Mouse (Mus musculus) kidney, embryonic 14.5 days (tissue): ENCODE measurements around the gene Nphs1. TPM values are rescaled to one million over a fixed set of nuclear protein-coding genes. Genes with fewer than 3 reads are reported as not detected.
A peak's percentile ranks its signal among the peaks of the same experiment; 100 is the strongest.

Experiments used
- ATAC-seq: fragments of 200-750 bp; cut with Nextera tagmentation; 2 replicates; pipeline ENCODE4 v1.8.0; 2017; ENCODE audit warnings: moderate number of reproducible peaks, mild to moderate bottlenecking, moderate TSS enrichment, moderate library complexity; ENCODE audit not compliant: low FRiP score, low TSS enrichment
- H3K27ac ChIP-seq: fragments of 300-500 bp; sonication (generic); 2 replicates; pipeline ENCODE4 v1.5.1; 2014; ENCODE audit warnings: low read depth, mild to moderate bottlenecking, low read length, moderate library complexity, mixed read lengths
- H3K27me3 ChIP-seq: fragments of 300-500 bp; sonication (generic); 2 replicates; pipeline ENCODE4 v1.6.1; 2014; ENCODE audit warnings: mild to moderate bottlenecking, low read length; ENCODE audit not compliant: control insufficient read depth, insufficient read depth
- H3K36me3 ChIP-seq: fragments of 300-500 bp; sonication (generic); 2 replicates; pipeline ENCODE4 v1.6.1; 2014; ENCODE audit warnings: low read length, mixed read lengths; ENCODE audit not compliant: control insufficient read depth, insufficient read depth
- H3K4me1 ChIP-seq: fragments of 300-500 bp; sonication (generic); 2 replicates; pipeline ENCODE4 v1.6.1; 2014; ENCODE audit warnings: low read length, mixed read lengths; ENCODE audit not compliant: control insufficient read depth, insufficient read depth
- H3K4me2 ChIP-seq: fragments of 300-500 bp; sonication (generic); replicated peaks from 2 replicates; pipeline ENCODE4 v1.6.1; 2014; ENCODE audit warnings: low read depth, mild to moderate bottlenecking, low read length
- H3K4me3 ChIP-seq: fragments of 300-500 bp; sonication (generic); 2 replicates; pipeline ENCODE4 v1.5.1; 2014; ENCODE audit warnings: mild to moderate bottlenecking, low read length
- H3K9ac ChIP-seq: fragments of 300-500 bp; sonication (generic); 2 replicates; pipeline ENCODE4 v1.6.1; 2014; ENCODE audit warnings: low read depth, mild to moderate bottlenecking, low read length, moderate library complexity
- H3K9me3 ChIP-seq: fragments of 300-500 bp; sonication (generic); 2 replicates; pipeline ENCODE4 v1.6.1; 2016; ENCODE audit warnings: low read length; ENCODE audit not compliant: control insufficient read depth
- WGBS: fragments of 180-500 bp; shearing (Covaris S2); extraction: QIAGEN DNeasy Blood & Tissue Kit; methylation state at CpG from one replicate; pipeline ENCODE4 v1.1.7; 2014; 5-methylcytosine and 5-hydroxymethylcytosine counted together
- polyA plus RNA-seq: library from polyadenylated mRNA; unstranded; fragments of >200 nt; fragmentation: Nextera tagmentation; extraction: Ambion mirVana; gene quantifications from 2 replicates; pipeline ENCODE4 v1.2.1, GENCODE M21; 2014

The Nphs1 gene
- polyA plus RNA-seq, 1 experiment from 2014 or later, result 3.0 TPM

DNA sequence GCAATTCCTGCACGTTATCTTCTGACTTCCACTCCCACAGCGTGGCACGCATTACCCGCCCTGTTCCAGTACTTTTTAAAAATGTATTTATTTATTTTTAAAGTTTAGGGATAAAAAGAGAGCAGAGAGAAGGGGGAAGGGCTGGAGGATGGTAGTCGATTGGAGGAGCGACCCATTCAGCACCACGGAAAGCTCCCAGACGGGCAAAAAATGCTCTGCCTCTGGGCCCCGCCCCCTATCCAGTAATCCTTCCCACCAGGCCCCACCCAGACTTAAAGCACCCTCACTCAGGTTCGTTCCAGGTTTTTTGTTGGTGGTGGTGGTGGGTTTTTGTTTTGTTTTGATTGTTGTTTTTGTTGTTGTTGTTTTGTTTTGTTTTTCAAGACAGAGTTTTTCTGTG is 23.9 kb upstream of the Nphs1 start:
- Histone ChIP-seq H3K9ac (no peak overlapping the region), H3K27me3 (peaks cover 9% of the 10 kb centered on the region), H3K4me1 (no peaks in the 10 kb centered on the region), H3K27ac (no peak overlapping the region), H3K9me3 (no peaks in the 10 kb centered on the region), H3K36me3 (no peaks in the 10 kb centered on the region), H3K4me2 (no peak overlapping the region), H3K4me3 (no peak overlapping the region)
- 2% methylated on average over 10 of the region's 10 CpGs for WGBS
- ATAC-seq, result no peak

DNA sequence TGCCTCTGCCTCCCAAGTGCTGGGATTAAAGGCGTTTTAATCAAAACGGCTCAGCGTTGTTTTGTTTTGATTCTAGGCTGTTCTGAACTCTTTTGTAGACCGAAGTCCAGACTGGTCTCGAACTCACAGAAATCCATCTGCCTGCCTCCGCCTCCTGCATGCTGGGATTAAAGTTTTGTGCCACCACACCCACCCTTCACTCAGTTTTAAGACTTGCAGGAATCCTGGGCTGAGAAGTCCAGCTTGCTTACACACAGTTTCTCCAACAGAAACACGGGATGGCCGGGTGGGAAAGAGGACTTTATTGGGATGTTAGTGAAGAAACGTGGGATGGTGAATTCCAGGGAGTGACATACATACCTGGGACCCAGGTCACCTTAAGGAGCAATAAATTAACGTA is 23.4 kb upstream of the Nphs1 start:
- ATAC-seq, result no peak
- 71% methylated on average over 10 of the region's 10 CpGs for WGBS
- no peaks in the 10 kb centered on the region for H3K36me3 ChIP-seq

DNA sequence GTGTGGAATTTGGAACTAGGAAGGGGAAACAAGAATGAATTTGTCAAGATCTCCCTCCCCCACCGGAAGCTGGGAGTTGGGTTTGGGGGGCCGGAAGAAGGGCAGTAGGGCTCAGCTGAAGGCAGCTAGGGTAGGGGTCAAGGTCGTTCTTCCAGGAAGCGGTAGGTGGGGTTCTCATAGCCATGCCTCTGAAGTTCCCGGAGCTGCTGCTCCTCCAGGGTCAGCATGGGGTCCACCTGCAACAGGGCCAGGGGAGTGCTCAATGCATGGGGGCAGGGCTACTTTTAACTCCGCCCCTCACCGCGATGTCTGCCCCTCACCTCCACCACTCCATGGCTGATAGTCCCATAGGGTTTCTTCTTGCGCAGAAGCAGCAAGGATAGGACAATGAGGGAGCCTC is 23.0 kb upstream of the Nphs1 start:
- no peak overlapping the region for H3K27ac ChIP-seq
- H3K27me3 ChIP-seq, result peaks cover 9% of the 10 kb centered on the region
- H3K9me3 ChIP-seq, result no peaks in the 10 kb centered on the region
- no peak overlapping the region for H3K4me2 ChIP-seq
- 0 out of 2 replicates have a peak, but pooled peaks have one; percentile 20 for ATAC-seq
- no peak overlapping the region for H3K9ac ChIP-seq
- no peaks in the 10 kb centered on the region for H3K36me3 ChIP-seq
- no peaks in the 10 kb centered on the region for H3K4me1 ChIP-seq
- 45% methylated on average over 9 of the region's 9 CpGs for WGBS
- H3K4me3 ChIP-seq, result no peak overlapping the region

More for the DNA sequence above, 23.4 kb upstream of the Nphs1 start:
- H3K4me1 ChIP-seq, result no peaks in the 10 kb centered on the region
- H3K27me3 ChIP-seq, result peaks cover 9% of the 10 kb centered on the region
- H3K27ac ChIP-seq, result no peak overlapping the region
- no peaks in the 10 kb centered on the region for H3K9me3 ChIP-seq
- H3K9ac ChIP-seq, result no peak overlapping the region
- no peak overlapping the region for H3K4me2 ChIP-seq
- no peak overlapping the region for H3K4me3 ChIP-seq

DNA sequence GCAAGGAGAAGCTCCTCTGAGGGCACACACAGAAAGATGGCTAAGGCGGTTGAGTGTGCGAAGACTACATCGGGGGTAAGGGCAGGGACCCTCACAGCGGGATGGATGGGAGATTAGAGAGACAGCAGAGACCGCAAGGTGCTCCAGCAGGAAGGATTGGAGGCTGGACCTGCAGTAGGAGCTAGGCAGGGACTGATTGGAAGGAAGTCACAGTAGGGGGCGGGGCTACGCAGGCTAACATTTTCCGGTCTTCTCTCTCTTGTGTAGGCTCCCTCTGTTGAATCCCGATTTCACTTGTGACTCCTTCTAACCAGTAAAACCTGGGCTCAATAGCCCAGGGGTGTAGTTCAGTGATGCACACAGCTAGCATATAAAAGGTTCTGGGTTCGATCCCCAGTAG is 21.2 kb upstream of the Nphs1 start:
- H3K4me3 ChIP-seq, result no peak overlapping the region
- no peaks in the 10 kb centered on the region for H3K9me3 ChIP-seq
- H3K4me1 ChIP-seq, result no peaks in the 10 kb centered on the region
- no peak overlapping the region for H3K27ac ChIP-seq
- H3K9ac ChIP-seq, result no peak overlapping the region
- H3K36me3 ChIP-seq, result no peaks in the 10 kb centered on the region
- H3K27me3 ChIP-seq, result peaks cover 9% of the 10 kb centered on the region
- no peak overlapping the region for H3K4me2 ChIP-seq
- WGBS, result 17% methylated on average over 10 of the region's 10 CpGs
- no peak for ATAC-seq

DNA sequence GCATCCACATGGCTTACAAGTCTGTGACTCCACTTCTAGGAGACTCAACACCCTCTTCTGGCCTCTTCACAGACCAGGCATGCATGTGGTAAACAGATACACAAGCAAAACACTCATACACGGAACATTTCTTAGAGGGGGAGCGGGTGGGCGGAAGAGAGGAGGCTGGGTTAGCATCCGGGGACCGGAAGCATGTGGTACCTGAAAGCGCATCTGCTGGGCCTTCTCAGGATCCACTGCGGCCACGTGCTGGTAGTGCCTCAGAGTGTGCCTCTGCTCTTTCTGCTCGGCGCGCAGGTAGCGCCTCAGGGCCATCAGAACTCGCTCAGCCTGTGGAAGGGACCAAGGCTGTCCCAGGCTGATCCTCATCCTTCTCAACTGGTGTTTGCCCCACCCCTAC is 18.4 kb upstream of the Nphs1 start:
- 74% methylated on average over 13 of the region's 13 CpGs for WGBS
- H3K4me2 ChIP-seq, result no peak overlapping the region
- peaks cover 6% of the 10 kb centered on the region; the same call in 1 of the 2 replicates for H3K4me1 ChIP-seq
- no peak for ATAC-seq
- no peaks in the 10 kb centered on the region for H3K36me3 ChIP-seq
- H3K27ac ChIP-seq, result no peak overlapping the region
- no peaks in the 10 kb centered on the region for H3K9me3 ChIP-seq
- no peak overlapping the region for H3K9ac ChIP-seq
- no peak overlapping the region for H3K4me3 ChIP-seq
- H3K27me3 ChIP-seq, result peaks cover 9% of the 10 kb centered on the region

DNA sequence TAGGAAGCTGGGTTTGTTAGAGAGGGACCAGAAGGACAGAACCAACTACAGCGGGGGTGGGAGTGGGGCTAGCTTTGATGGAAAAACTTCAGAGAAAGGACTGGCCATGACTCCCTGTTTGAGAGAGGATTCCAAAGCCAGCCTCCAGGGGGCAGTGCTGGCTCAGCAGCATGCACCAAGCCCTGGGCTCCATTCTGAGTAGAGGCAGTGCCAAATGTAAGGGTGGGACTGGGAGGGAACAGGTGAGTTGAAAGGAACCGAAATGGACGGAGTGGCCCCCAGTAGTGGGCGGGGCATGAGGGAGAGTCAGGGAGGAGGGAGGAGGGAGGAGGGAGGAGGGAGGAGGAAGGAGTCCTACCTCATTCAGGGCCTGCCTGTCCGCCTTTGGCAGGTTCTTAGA is 17.4 kb upstream of the Nphs1 start:
- 19% methylated on average over 4 of the region's 5 CpGs for WGBS
- Histone ChIP-seq H3K4me2 (no peak overlapping the region), H3K36me3 (no peaks in the 10 kb centered on the region), H3K27ac (no peak overlapping the region), H3K4me1 (peaks cover 10% of the 10 kb centered on the region; the same call in 1 of the 2 replicates), H3K27me3 (peaks cover 16% of the 10 kb centered on the region), H3K4me3 (no peak overlapping the region), H3K9ac (no peak overlapping the region), H3K9me3 (no peaks in the 10 kb centered on the region)
- no peak for ATAC-seq

DNA sequence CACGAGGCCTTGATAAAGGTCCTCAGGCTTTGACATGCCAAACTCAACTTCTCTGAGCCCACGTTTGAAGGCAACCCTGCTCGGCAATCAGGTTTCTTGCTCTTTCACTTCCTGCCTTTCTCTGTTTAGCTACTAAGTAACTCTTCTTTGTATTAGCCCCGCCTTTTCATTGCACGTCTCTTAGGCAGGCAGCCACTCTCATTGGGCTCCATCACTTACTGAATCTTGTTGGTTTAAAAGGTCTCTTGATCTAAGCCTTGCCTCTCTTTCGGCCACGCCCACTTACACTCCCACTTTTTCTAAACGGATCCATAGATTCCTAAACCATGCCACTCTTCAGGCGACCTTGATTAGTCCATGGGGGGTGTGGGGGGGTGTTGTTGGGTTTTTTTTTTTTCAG is 14.4 kb upstream of the Nphs1 start:
- Histone ChIP-seq H3K4me2 (peak overlapping the region; percentile 94), H3K27ac (no peak overlapping the region), H3K36me3 (no peaks in the 10 kb centered on the region), H3K9me3 (0 out of 2 replicates have a peak, but pooled peaks cover 4% of the 10 kb centered on the region), H3K4me3 (no peak overlapping the region), H3K27me3 (peaks cover 11% of the 10 kb centered on the region; the same call in 1 of the 2 replicates), H3K4me1 (peaks cover 10% of the 10 kb centered on the region; the same call in 1 of the 2 replicates), H3K9ac (no peak overlapping the region)
- WGBS, result 19% methylated on average over 9 of the region's 9 CpGs
- no peak for ATAC-seq

DNA sequence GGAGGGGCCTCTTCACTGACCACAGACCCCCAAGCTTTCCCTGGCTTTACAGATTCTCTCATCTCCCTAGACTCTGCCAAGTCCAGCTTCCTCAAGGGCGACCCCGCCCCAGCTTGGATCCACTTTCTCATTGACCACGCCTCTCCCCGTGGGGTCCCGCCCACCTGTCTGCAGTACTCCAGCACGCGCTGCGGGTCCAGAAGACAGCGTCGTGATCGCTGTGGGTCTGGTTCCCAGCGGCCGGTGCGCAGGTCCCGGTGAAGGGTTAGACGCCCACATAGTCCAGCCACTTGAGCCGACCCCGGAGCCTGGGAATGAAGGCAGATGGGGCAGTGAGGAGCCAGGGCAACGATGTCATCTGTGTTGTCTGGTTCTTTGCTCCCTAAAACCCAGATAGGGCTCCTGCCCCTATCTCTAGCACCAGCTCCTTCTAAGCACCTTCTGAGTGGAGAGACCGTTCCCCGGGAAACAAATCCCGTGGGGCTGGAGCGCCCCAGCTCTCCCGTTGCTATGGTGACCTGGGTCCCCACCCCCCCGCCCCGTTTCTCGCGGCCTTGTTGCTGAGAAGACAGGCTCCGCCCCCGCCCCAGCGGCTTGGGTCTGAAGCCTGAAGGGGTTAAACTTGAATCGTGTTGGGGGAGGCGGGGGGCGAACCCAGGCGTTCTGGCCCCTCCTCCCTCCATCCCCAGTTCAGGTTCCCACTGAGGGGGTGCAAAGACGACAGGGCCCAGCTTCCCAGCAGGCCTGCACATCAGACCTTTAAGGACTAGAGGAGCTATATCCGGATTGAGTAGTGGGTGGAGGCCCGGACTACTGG is 13.8 kb upstream of the Nphs1 start:
- peak; percentile 10; the same call in 1 of the 2 replicates for ATAC-seq
- peak overlapping the region; percentile 64 for H3K9ac ChIP-seq
- H3K4me1 ChIP-seq, result peaks cover 10% of the 10 kb centered on the region; the same call in 1 of the 2 replicates
- H3K9me3 ChIP-seq, result 0 out of 2 replicates have a peak, but pooled peaks cover 4% of the 10 kb centered on the region
- WGBS, result under 1% methylated on average over 38 of the region's 38 CpGs
- no peak overlapping the region for H3K27ac ChIP-seq
- no peaks in the 10 kb centered on the region for H3K36me3 ChIP-seq
- peak overlapping the region; percentile 94 for H3K4me2 ChIP-seq
- peaks cover 6% of the 10 kb centered on the region; the same call in 1 of the 2 replicates for H3K27me3 ChIP-seq
- peak overlapping the region; percentile 66 for H3K4me3 ChIP-seq
